Mouse (Mus musculus) G1E (cell line): ENCODE data around the gene Gucd1. TPM values are rescaled to one million over a fixed set of nuclear protein-coding genes. Genes with fewer than 3 reads are reported as not detected.

ENCODE experiments used
- ATAC-seq: 2 replicates; pipeline ENCODE4 v1.8.0; 2016; ENCODE audit warnings: mild to moderate bottlenecking; ENCODE audit not compliant: insufficient number of reproducible peaks, poor library complexity, low FRiP score, severe bottlenecking; ENCODE audit errors: extremely low read depth
- DNase-seq: peaks from one replicate; pipeline ENCODE4 v3.0.0; 2012; ENCODE audit warnings: low spot score
- H3K27me3 ChIP-seq: 2 replicates; pipeline ENCODE4 v1.6.1; 2012; ENCODE audit warnings: mild to moderate bottlenecking, low read length, inconsistent platforms; ENCODE audit not compliant: insufficient read depth
- H3K36me3 ChIP-seq: replicated peaks from 2 replicates; pipeline ENCODE3; 2012; ENCODE audit warnings: mild to moderate bottlenecking, inconsistent platforms
- H3K4me1 ChIP-seq: 2 replicates; pipeline ENCODE4 v1.6.1; 2012; ENCODE audit warnings: low read depth, low read length, inconsistent platforms, mixed read lengths; ENCODE audit not compliant: insufficient read depth
- H3K4me3 ChIP-seq: 2 replicates; pipeline ENCODE4 v1.5.1; 2012; ENCODE audit warnings: low read depth, mild to moderate bottlenecking, inconsistent platforms, low read length, moderate library complexity, mixed read lengths
- H3K9me3 ChIP-seq: replicated peaks from 2 replicates; pipeline ENCODE4 v1.6.1; 2012; ENCODE audit warnings: inconsistent platforms
- CTCF ChIP-seq: IDR thresholded peaks from 2 replicates; pipeline ENCODE4 v1.5.1; 2012; ENCODE audit warnings: low read depth, low read length, inconsistent platforms, mixed read lengths
- GATA1 ChIP-seq: IDR thresholded peaks from 2 replicates; pipeline ENCODE4 v1.6.1; 2012; ENCODE audit warnings: borderline replicate concordance, low read length, inconsistent platforms, mixed read lengths
- GATA2 ChIP-seq: IDR thresholded peaks from 2 replicates; pipeline ENCODE4 v1.6.1; 2012; ENCODE audit warnings: low read depth, low read length, inconsistent platforms, borderline replicate concordance
- POLR2AphosphoS5 ChIP-seq: IDR thresholded peaks from 2 replicates; pipeline ENCODE4 v1.6.1; 2012; ENCODE audit warnings: low read depth, low read length, inconsistent platforms; ENCODE audit not compliant: insufficient replicate concordance
- TAL1 ChIP-seq: conservative IDR thresholded peaks from 2 replicates; pipeline ENCODE4 v1.6.1; 2012; ENCODE audit warnings: low read depth, low read length, inconsistent platforms, mixed read lengths
- polyA plus RNA-seq: library from polyadenylated mRNA; stranded (reverse); fragments of >175 nt; gene quantifications from 2 replicates; pipeline ENCODE4 v1.2.3, GENCODE M21; 2012
- total RNA-seq, 2 experiments: library from RNA; stranded (forward) in 1 of 2; stranded (reverse) in 1 of 2; fragments of 200-1000 nt in 1 of 2; fragments of >200 nt in 1 of 2; fragmentation: Nextera tagmentation in 1 of 2; gene quantifications; 2 replicates each; pipeline ENCODE4 v1.2.3; 2014 to 2017

Gucd1 gene
- total and polyA plus RNA-seq, 3 experiments: 15.8 to 41.7 (median 26.1) TPM

DNA sequence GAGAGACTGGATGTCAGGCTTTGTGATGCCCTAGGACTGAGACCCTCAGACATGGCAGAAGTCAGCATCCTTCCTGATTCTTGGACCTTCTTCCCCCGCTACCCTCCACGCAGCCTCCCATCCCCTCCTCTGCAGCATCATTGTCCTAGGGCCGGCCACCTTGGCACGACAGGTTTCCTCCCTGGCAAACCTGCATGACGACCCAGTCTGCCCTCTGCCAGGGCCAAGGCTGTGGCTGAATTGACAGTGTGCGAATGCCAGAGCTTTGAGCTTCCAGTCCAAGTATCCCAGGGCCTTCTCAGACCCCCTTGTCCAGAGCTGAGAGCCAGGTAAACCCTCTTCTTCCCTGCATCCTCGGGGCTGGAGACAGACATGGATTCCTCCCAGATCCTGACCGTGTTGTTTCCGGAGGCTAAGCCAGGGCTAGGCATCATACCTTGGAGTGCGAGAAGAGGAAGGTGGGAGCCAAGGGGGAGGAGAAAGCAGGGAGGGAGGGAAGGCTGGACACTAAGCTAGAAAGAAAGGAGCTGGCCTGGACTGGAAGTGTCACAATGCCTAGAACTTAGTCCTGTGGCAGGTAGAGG lies 43.4 kb upstream of the Gucd1 start, which contains the start of gene Ggt1:
Ggt1 (plus strand) TSS at position 534 of the 584 bp plus-strand sequence.
- no peak for ATAC-seq
- Histone ChIP-seq H3K36me3 (no peaks in the 10 kb centered on the region), H3K9me3 (no peaks in the 10 kb centered on the region), H3K4me3 (no peak within 1 kb of the TSS), H3K27me3 (peaks cover 56% of the 10 kb centered on the region), H3K4me1 (peaks cover 8% of the 10 kb centered on the region)
- DNase-seq: no peak
- TF ChIP-seq POLR2AphosphoS5 (no peak), TAL1 (no peak), GATA2 (no peak), CTCF (no peak), GATA1 (no peak)

DNA sequence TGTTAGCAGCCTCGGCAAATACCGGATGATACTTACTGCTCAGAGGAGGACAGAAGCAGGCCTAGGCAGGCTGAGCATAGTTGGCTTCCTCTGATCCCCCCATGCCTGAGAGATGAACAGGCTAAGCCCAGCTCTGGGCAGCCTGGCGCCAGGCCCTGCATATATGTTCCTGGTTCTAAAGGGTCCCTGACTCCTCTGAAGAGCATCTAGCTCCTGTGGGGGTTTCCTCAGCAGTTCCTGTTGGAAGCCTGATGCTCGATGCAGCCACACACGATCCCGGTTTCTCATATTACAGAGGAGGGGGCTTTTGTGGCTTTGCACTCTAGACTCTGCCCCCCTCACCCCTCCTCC lies 42.8 kb upstream of the Gucd1 start:
- no peak for TF ChIP-seq POLR2AphosphoS5
- no peak for TF ChIP-seq TAL1
- TF ChIP-seq CTCF: no peak
- TF ChIP-seq GATA1: no peak
- TF ChIP-seq GATA2: no peak
- Histone ChIP-seq H3K27me3 (peaks cover 61% of the 10 kb centered on the region), H3K4me3 (no peak overlapping the region), H3K9me3 (no peaks in the 10 kb centered on the region), H3K36me3 (no peaks in the 10 kb centered on the region), H3K4me1 (peaks cover 4% of the 10 kb centered on the region)
- ATAC-seq (no peak), DNase-seq (no peak)

DNA sequence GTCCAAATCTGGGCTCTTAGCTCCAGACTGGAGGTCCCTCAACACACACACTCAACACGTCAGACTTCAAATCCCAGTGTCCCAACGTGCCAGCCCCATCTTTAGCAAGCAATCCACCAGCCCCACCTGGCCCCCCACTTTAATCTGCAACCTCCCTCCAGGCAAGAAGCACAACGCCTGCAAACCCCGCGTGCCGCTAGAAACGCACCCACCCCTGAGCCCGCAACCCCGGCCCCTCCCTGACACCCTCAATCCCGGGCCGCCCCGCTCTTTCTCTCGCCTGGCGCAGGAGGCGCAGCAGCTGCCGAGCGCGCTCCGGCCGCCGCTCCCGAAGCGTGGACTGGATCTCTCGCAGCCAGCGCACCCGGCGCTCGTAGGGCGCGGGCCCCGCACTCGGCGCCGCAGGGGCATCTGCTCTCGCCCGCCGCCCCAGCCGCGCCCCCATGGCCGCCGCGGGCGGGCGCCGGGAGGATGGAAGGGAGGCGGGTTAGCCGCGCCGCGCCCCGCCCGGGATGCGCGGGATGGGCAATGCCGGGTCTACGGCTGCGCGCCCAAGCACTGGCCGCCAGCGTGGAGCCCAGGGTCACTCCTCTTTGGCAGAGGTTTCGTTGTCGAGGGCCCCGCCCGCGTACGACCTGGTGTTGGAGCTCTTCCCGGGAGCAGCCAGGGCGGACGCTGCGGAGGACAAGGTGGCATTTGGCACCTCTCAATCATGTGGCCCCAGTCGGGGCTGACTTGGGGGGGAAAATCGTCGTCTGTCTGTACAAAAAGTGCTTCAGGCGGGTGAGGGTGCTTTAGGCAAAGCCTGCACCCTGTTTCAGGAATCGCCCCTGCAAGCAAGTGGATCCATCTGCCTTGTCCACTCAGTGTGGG lies 42.1 kb upstream of the Gucd1 start, which contains the start of gene Lrrc75b:
Lrrc75b (minus strand) TSS at position 655 of the 873 bp plus-strand sequence.
- Histone ChIP-seq H3K9me3 (no peaks in the 10 kb centered on the region), H3K4me3 (no peak within 1 kb of the TSS), H3K36me3 (no peaks in the 10 kb centered on the region), H3K4me1 (no peaks in the 10 kb centered on the region), H3K27me3 (peaks cover 61% of the 10 kb centered on the region)
- DNase-seq: no peak
- TF ChIP-seq GATA1 (no peak), GATA2 (no peak), CTCF (no peak), TAL1 (no peak), POLR2AphosphoS5 (no peak)
- ATAC-seq: no peak

DNA sequence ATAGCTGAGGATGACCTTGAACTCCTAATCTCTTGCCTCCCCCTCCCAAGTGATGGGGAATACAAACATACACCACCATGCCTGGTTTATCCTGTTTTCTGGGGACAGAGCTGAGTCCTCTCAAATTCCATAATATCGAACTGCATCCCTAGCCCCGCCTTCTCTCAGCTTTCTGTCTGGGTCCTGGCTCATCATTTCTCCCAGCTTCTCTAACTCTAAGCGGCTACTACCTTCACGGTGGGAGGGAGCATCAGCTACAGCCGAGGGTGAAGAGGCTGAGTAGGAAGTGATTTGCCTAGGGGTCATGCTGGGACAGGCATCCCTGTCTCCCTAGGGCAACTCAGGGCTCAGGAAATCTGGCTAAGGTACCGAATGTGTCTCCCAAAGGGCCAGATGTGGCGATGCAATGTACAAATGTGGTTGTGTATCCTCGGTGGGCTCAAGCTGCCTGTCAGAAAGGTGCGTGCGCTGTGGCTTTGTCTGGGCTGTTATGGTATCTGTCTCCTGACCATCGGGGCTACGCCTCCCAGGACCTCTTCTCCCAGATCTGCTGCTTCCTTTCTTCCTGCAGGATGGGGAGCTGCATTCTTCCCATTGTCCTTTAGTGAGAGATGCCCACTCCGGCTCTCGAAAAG lies 41.4 kb upstream of the Gucd1 start:
- DNase-seq: no peak
- Histone ChIP-seq H3K36me3 (no peaks in the 10 kb centered on the region), H3K4me1 (peaks cover under 1% of the 10 kb centered on the region; the same call in 1 of the 2 replicates), H3K4me3 (no peak overlapping the region), H3K27me3 (peaks cover 60% of the 10 kb centered on the region), H3K9me3 (no peaks in the 10 kb centered on the region)
- TF ChIP-seq GATA2: no peak
- no peak for TF ChIP-seq POLR2AphosphoS5
- TF ChIP-seq GATA1: no peak
- no peak for TF ChIP-seq CTCF
- no peak for TF ChIP-seq TAL1
- ATAC-seq: no peak

DNA sequence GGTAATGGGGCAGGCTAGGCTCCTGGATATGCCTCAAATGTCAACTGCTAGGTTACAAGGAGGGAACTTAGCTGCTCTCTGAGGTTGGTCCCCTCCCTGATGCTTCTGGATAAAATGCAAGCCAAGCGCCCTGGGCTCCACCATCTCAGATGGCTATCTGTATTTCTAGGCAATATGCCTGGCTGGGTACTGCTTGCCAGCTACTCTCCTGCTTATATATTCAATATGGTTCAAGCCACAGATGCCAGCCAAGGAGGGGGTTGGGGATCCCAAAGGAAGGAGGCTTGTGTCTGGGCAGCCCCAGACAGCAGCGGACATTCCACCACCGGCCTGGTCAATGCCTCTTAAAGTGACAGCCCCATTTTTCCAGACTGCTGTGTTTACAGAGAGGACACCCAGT lies 40.7 kb upstream of the Gucd1 start:
- Histone ChIP-seq H3K4me1 (peaks cover 4% of the 10 kb centered on the region; the same call in 1 of the 2 replicates), H3K27me3 (peaks cover 59% of the 10 kb centered on the region), H3K4me3 (no peak overlapping the region), H3K36me3 (no peaks in the 10 kb centered on the region), H3K9me3 (no peaks in the 10 kb centered on the region)
- TF ChIP-seq POLR2AphosphoS5 (no peak), TAL1 (no peak), GATA1 (no peak), GATA2 (no peak), CTCF (no peak)
- DNase-seq: no peak
- no peak for ATAC-seq

DNA sequence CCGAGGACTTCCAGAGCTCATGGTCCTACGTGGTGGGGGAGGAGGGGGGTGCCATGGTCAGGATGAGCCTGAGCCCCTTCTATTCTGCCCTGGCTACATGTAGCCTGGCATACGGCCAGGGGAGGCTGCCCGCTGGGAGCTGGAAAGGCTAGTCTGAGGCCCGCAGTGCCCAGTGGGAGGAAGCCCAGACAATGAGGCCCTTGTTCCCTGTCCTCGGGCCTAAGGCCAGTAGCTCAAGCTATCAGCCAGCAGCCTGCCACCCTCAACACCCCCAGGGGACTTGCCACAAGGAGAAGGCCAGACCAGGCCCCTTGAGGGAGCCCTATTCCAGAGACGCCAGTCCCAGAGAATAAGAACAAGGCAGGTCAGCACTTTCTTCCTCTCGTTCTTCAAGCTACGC lies 38.3 kb upstream of the Gucd1 start:
- ATAC-seq (no peak), DNase-seq (no peak)
- Histone ChIP-seq H3K36me3 (no peaks in the 10 kb centered on the region), H3K27me3 (peaks cover 57% of the 10 kb centered on the region), H3K4me1 (peaks cover 4% of the 10 kb centered on the region; the same call in 1 of the 2 replicates), H3K4me3 (no peak overlapping the region), H3K9me3 (no peaks in the 10 kb centered on the region)
- TF ChIP-seq GATA1 (no peak), TAL1 (no peak), POLR2AphosphoS5 (no peak), GATA2 (no peak), CTCF (no peak)
